Mouse (Mus musculus) MEL (cell line): ENCODE results near the gene Lypd6b. TPM values are rescaled to one million over a fixed set of nuclear protein-coding genes. Genes with fewer than 3 reads are reported as not detected.

Source experiments
- DNase-seq: peaks from one replicate; pipeline ENCODE4 v3.0.0; 2011; ENCODE audit warnings: low read depth, low spot score
- H3K27ac ChIP-seq: 2 replicates; pipeline ENCODE4 v1.5.1; 2012; ENCODE audit warnings: low read depth, mild to moderate bottlenecking, control low read depth, low read length, moderate library complexity; ENCODE audit not compliant: control insufficient read depth
- H3K27me3 ChIP-seq, 2 experiments: fragments of 150-350 bp in 1 of 2; sonication (generic) in 1 of 2; 2 replicates each; pipeline ENCODE4 v1.6.1; 2012; ENCODE audit warnings: low read length in 2 of 2, mild to moderate bottlenecking in 2 of 2, improper control_type of control experiment in 1 of 2, moderate library complexity in 1 of 2; ENCODE audit not compliant: insufficient read depth in 2 of 2, control insufficient read depth in 1 of 2
- H3K36me3 ChIP-seq, 2 experiments: 2 replicates each; pipeline ENCODE4 v1.6.1; 2012 to 2014; ENCODE audit warnings: low read length in 2 of 2, improper control_type of control experiment in 1 of 2, inconsistent platforms in 1 of 2, mild to moderate bottlenecking in 1 of 2; ENCODE audit not compliant: insufficient read depth in 2 of 2, control insufficient read depth in 1 of 2
- H3K4me1 ChIP-seq, 2 experiments: fragments of 150-350 bp in 1 of 2; sonication (generic) in 1 of 2; 2 replicates each; pipeline ENCODE4 v1.6.1; 2012; ENCODE audit warnings: low read length in 2 of 2, improper control_type of control experiment in 1 of 2, mild to moderate bottlenecking in 1 of 2; ENCODE audit not compliant: insufficient read depth in 2 of 2, control insufficient read depth in 1 of 2
- H3K4me3 ChIP-seq, 2 experiments: fragments of 150-350 bp in 1 of 2; sonication (generic) in 1 of 2; 2 replicates each; pipeline ENCODE4 v1.5.1; 2012; ENCODE audit warnings: low read depth in 2 of 2, low read length in 2 of 2, mild to moderate bottlenecking in 2 of 2, moderate library complexity in 2 of 2, control low read depth in 1 of 2, improper control_type of control experiment in 1 of 2; ENCODE audit not compliant: control insufficient read depth in 1 of 2, insufficient read depth in 1 of 2
- H3K79me2 ChIP-seq: 2 replicates; pipeline ENCODE4 v1.6.1; 2012; ENCODE audit warnings: mild to moderate bottlenecking, low read length, moderate library complexity; ENCODE audit not compliant: control insufficient read depth, poor library complexity, insufficient read depth
- H3K9ac ChIP-seq: 2 replicates; pipeline ENCODE4 v1.6.1; 2012; ENCODE audit warnings: low read depth, mild to moderate bottlenecking, control low read depth, low read length, moderate library complexity; ENCODE audit not compliant: control insufficient read depth, poor library complexity, severe bottlenecking
- H3K9me3 ChIP-seq: fragments of 150-350 bp; sonication (generic); replicated peaks from 2 replicates; pipeline ENCODE4 v1.6.1; 2012; ENCODE audit warnings: mild to moderate bottlenecking, low read length, improper control_type of control experiment, moderate library complexity; ENCODE audit not compliant: insufficient read depth
- BHLHE40 ChIP-seq: IDR thresholded peaks from 2 replicates; pipeline ENCODE4 v1.6.1; 2012; ENCODE audit warnings: low read depth, mild to moderate bottlenecking, inconsistent platforms, low read length, improper control_type of control experiment, borderline replicate concordance
- CHD1 ChIP-seq: IDR thresholded peaks from 2 replicates; pipeline ENCODE4 v1.6.1; 2012; ENCODE audit warnings: low read depth, mild to moderate bottlenecking, inconsistent platforms, low read length, improper control_type of control experiment
- CHD2 ChIP-seq: IDR thresholded peaks from 2 replicates; pipeline ENCODE4 v1.6.1; 2011; ENCODE audit warnings: low read length, improper control_type of control experiment
- CTCF ChIP-seq, 3 experiments: IDR thresholded peaks in 2 of 3; conservative IDR thresholded peaks in 1 of 3; 2 replicates each; pipeline ENCODE4 v1.5.1; 2011 to 2012; ENCODE audit warnings: low read length in 3 of 3, low read depth in 2 of 3, mild to moderate bottlenecking in 2 of 3, improper control_type of control experiment in 1 of 3, inconsistent platforms in 1 of 3, mixed read lengths in 1 of 3, moderate library complexity in 1 of 3; ENCODE audit not compliant: control insufficient read depth in 1 of 3, insufficient read depth in 1 of 3, poor library complexity in 1 of 3, severe bottlenecking in 1 of 3
- EP300 ChIP-seq, 2 experiments: IDR thresholded peaks; 2 replicates each; pipeline ENCODE4 v1.6.1; 2011; ENCODE audit warnings: improper control_type of control experiment in 2 of 2, low read length in 2 of 2, low read depth in 1 of 2, mild to moderate bottlenecking in 1 of 2
- ETS1 ChIP-seq: IDR thresholded peaks from 2 replicates; pipeline ENCODE4 v1.6.1; 2012; ENCODE audit warnings: low read depth, mild to moderate bottlenecking, inconsistent platforms, low read length, improper control_type of control experiment, moderate library complexity
- GABPA ChIP-seq: IDR thresholded peaks from 2 replicates; pipeline ENCODE4 v1.6.1; 2012; ENCODE audit warnings: low read depth, mild to moderate bottlenecking, inconsistent platforms, low read length, improper control_type of control experiment, moderate library complexity
- GATA1 ChIP-seq: IDR thresholded peaks from 2 replicates; pipeline ENCODE4 v1.6.1; 2011; ENCODE audit warnings: low read depth, low read length, improper control_type of control experiment
- HCFC1 ChIP-seq: IDR thresholded peaks from 2 replicates; pipeline ENCODE4 v1.6.1; 2012; ENCODE audit warnings: low read depth, mild to moderate bottlenecking, inconsistent platforms, low read length, improper control_type of control experiment, moderate library complexity
- JUND ChIP-seq: IDR thresholded peaks from 2 replicates; pipeline ENCODE4 v1.6.1; 2011; ENCODE audit warnings: low read depth, mild to moderate bottlenecking, improper control_type of control experiment, low read length
- KAT2A ChIP-seq: conservative IDR thresholded peaks from 2 replicates; pipeline ENCODE4 v1.6.1; 2012; ENCODE audit warnings: low read depth, low read length, improper control_type of control experiment, inconsistent platforms
- MAX ChIP-seq: IDR thresholded peaks from 2 replicates; pipeline ENCODE4 v1.6.1; 2011; ENCODE audit warnings: low read length, improper control_type of control experiment
- MEF2A ChIP-seq: IDR thresholded peaks from 2 replicates; pipeline ENCODE4 v1.6.1; 2014; ENCODE audit warnings: low read depth, mild to moderate bottlenecking, inconsistent platforms, low read length, improper control_type of control experiment; ENCODE audit not compliant: poor library complexity, insufficient replicate concordance, severe bottlenecking; ENCODE audit errors: extremely low read depth
- MXI1 ChIP-seq: IDR thresholded peaks from 2 replicates; pipeline ENCODE4 v1.6.1; 2011; ENCODE audit warnings: mild to moderate bottlenecking, low read depth, low read length, improper control_type of control experiment
- MYB ChIP-seq: IDR thresholded peaks from 2 replicates; pipeline ENCODE4 v1.6.1; 2011; ENCODE audit warnings: mild to moderate bottlenecking, low read depth, low read length, improper control_type of control experiment
- NRF1 ChIP-seq: IDR thresholded peaks from 2 replicates; pipeline ENCODE4 v1.6.1; 2014; ENCODE audit warnings: low read depth, mild to moderate bottlenecking, inconsistent platforms, low read length, improper control_type of control experiment, moderate library complexity; ENCODE audit not compliant: poor library complexity, insufficient read depth, severe bottlenecking
- SMC3 ChIP-seq: IDR thresholded peaks from 2 replicates; pipeline ENCODE4 v1.6.1; 2011; ENCODE audit warnings: low read depth, low read length, improper control_type of control experiment
- TAL1 ChIP-seq: IDR thresholded peaks from 2 replicates; pipeline ENCODE4 v1.6.1; 2012; ENCODE audit warnings: mild to moderate bottlenecking, inconsistent platforms, low read length, moderate library complexity, mixed read lengths
- TBP ChIP-seq: IDR thresholded peaks from 2 replicates; pipeline ENCODE4 v1.8.0; 2011; ENCODE audit warnings: low read depth, low read length, improper control_type of control experiment
- TCF12 ChIP-seq: IDR thresholded peaks from 2 replicates; pipeline ENCODE4 v1.6.1; 2014; ENCODE audit warnings: low read depth, mild to moderate bottlenecking, inconsistent platforms, low read length, improper control_type of control experiment, moderate library complexity
- UBTF ChIP-seq: IDR thresholded peaks from 2 replicates; pipeline ENCODE4 v1.6.1; 2012; ENCODE audit warnings: low read depth, mild to moderate bottlenecking, inconsistent platforms, low read length, improper control_type of control experiment, moderate library complexity, borderline replicate concordance; ENCODE audit not compliant: insufficient read depth
- USF1 ChIP-seq: IDR thresholded peaks from 2 replicates; pipeline ENCODE4 v1.6.1; 2014; ENCODE audit warnings: low read depth, mild to moderate bottlenecking, inconsistent platforms, low read length, improper control_type of control experiment, moderate library complexity
- ZC3H11A ChIP-seq: IDR thresholded peaks from 2 replicates; pipeline ENCODE4 v1.6.1; 2012; ENCODE audit warnings: low read depth, mild to moderate bottlenecking, inconsistent platforms, low read length, improper control_type of control experiment
- ZKSCAN1 ChIP-seq: IDR thresholded peaks from 2 replicates; pipeline ENCODE4 v1.6.1; 2012; ENCODE audit warnings: low read depth, mild to moderate bottlenecking, inconsistent platforms, low read length, improper control_type of control experiment, moderate library complexity
- ZMIZ1 ChIP-seq: IDR thresholded peaks from 2 replicates; pipeline ENCODE4 v1.6.1; 2012; ENCODE audit warnings: low read depth, mild to moderate bottlenecking, inconsistent platforms, low read length, improper control_type of control experiment, moderate library complexity
- ZNF384 ChIP-seq: IDR thresholded peaks from 2 replicates; pipeline ENCODE4 v1.6.1; 2012; ENCODE audit warnings: low read depth, mild to moderate bottlenecking, inconsistent platforms, low read length, improper control_type of control experiment
- polyA plus RNA-seq, 2 experiments: library from polyadenylated mRNA; stranded (reverse) in 1 of 2; unstranded in 1 of 2; fragments of >175 nt in 1 of 2; fragments of >200 nt in 1 of 2; gene quantifications; 2 replicates each; pipeline versions ENCODE4 v1.2.1 to v1.2.4; 2012; ENCODE audit warnings: low replicate concordance in 2 of 2, low read depth in 1 of 2; ENCODE audit not compliant: insufficient read length in 2 of 2, insufficient read depth in 1 of 2, missing spikeins in 1 of 2
- total RNA-seq: library from RNA; depleted of rRNA; stranded (reverse); fragments of 300-350 nt; gene quantifications from 2 replicates; pipeline ENCODE4 v1.2.3, GENCODE M21; 2012

The Lypd6b gene
- total and polyA plus RNA-seq, 3 experiments, result not detected

DNA sequence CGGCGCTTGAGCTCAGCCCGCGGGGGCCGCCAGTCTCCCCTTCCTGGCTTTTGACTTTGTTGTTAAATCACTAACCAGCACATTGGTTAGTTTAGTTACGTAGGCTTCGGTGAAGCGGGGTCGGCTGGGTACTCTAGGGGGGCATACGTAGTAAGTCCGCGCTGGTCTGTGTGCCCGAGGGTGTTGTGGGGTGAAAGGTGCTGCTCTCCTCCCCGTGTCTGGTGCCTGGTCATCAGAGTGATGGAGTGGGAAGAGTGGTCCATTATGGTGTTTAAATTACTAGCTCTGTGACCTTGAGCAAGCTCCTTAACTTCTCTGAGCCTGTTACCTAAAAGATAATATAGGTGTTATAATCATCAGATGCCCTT, 547 bp downstream of the Lypd6b start:
- H3K4me1 ChIP-seq, result no peaks in the 10 kb centered on the region
- no peaks in the 10 kb centered on the region for H3K27me3 ChIP-seq
- no peak for TF ChIP-seq SMC3
- TF ChIP-seq MAX, result no peak
- TF ChIP-seq GATA1, result no peak
- TF ChIP-seq ETS1, result no peak
- TF ChIP-seq ZMIZ1, result no peak
- TF ChIP-seq CHD1, result no peak
- no peak for TF ChIP-seq TAL1
- TF ChIP-seq TCF12, result no peak
- no peak for TF ChIP-seq MEF2A
- TF ChIP-seq ZC3H11A, result no peak
- TF ChIP-seq JUND, result no peak
- TF ChIP-seq KAT2A, result no peak
- no peaks in the 10 kb centered on the region for H3K9me3 ChIP-seq
- H3K27ac ChIP-seq, result no peak overlapping the region
- no peaks in the 10 kb centered on the region for H3K79me2 ChIP-seq
- H3K4me3 ChIP-seq, result no peak overlapping the region
- no peak for DNase-seq
- no peak overlapping the region for H3K9ac ChIP-seq
- no peaks in the 10 kb centered on the region for H3K36me3 ChIP-seq

DNA sequence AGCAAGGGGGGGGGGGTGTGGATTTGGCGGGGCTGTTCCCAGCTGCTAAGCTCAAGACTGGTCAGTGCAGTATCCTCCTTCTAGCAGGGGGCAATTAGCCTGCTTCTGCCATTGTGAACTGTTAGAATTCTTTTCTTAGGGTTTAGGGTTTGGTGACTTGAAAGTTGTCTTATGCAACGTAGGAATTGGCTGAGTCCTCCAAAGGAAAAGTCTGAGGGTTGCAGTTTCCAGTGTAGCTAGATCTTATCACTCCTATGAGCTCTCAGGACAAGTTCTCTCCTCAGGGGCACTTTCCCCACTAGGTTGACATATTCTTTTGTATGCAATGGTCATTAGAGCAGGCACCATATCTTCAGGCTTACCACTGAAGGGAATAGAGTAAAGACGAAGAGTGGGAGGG, 1.2 kb downstream of the Lypd6b start:
- no peaks in the 10 kb centered on the region for H3K36me3 ChIP-seq
- H3K4me3 ChIP-seq, result no peak overlapping the region
- no peaks in the 10 kb centered on the region for H3K79me2 ChIP-seq
- H3K4me1 ChIP-seq, result no peaks in the 10 kb centered on the region
- no peaks in the 10 kb centered on the region for H3K9me3 ChIP-seq
- H3K27ac ChIP-seq, result no peak overlapping the region
- no peak overlapping the region for H3K9ac ChIP-seq
- no peak for TF ChIP-seq MXI1
- no peak for TF ChIP-seq ZNF384
- no peak for TF ChIP-seq USF1
- TF ChIP-seq MEF2A, result no peak
- TF ChIP-seq GATA1, result no peak
- TF ChIP-seq CHD2, result no peak
- no peak for TF ChIP-seq BHLHE40
- no peak for TF ChIP-seq GABPA
- no peak for TF ChIP-seq CTCF (IDR thresholded peaks at IDR 0.05 in 2 of 3, conservative IDR thresholded peaks at IDR 0.05 in 1 of 3; ENCODE audit: control insufficient read depth in 1 of 3, insufficient read depth in 1 of 3, low read depth in 2 of 3, low read length in 3 of 3, poor library complexity in 1 of 3, severe bottlenecking in 1 of 3)
- TF ChIP-seq JUND, result no peak
- TF ChIP-seq UBTF, result no peak
- TF ChIP-seq MYB, result no peak
- TF ChIP-seq ZC3H11A, result no peak
- TF ChIP-seq TBP, result no peak
- no peak for TF ChIP-seq CHD1
- no peak for TF ChIP-seq ZKSCAN1
- TF ChIP-seq TCF12, result no peak
- TF ChIP-seq NRF1, result no peak
- TF ChIP-seq HCFC1, result no peak
- no peak for TF ChIP-seq EP300 (IDR thresholded peaks at IDR 0.05; ENCODE audit: low read depth in 1 of 2, low read length in 2 of 2)
- no peaks in the 10 kb centered on the region for H3K27me3 ChIP-seq
- DNase-seq, result no peak
